Mouse (Mus musculus) spleen, postnatal 14 days (tissue): ENCODE data around the gene Dclk1.

Experiments used
- DNase-seq, 2 experiments: peaks; one replicate each; pipeline ENCODE4 v3.0.0; 2021 to 2022; ENCODE audit warnings: low spot score in 2 of 2

The Dclk1 gene

GRCm38 (mm10) chr3:55333511-55333910 lies 91.3 kb downstream of the Dclk1 start:
- DNase-seq = no peak

GRCm38 (mm10) chr3:55336895-55337294 lies 94.7 kb downstream of the Dclk1 start:
- no peak for DNase-seq

GRCm38 (mm10) chr3:55337671-55338070 lies 95.5 kb downstream of the Dclk1 start:
- DNase-seq = no peak

GRCm38 (mm10) chr3:55342445-55342844 lies 100.3 kb downstream of the Dclk1 start:
- DNase-seq = no peak

- DNase-seq = no peak
Measured at GRCm38 (mm10) chr3:55347371-55348025, 105.3 kb downstream of the Dclk1 start.

- DNase-seq = no peak
Measured at GRCm38 (mm10) chr3:55348026-55348390, 105.8 kb downstream of the Dclk1 start.

GRCm38 (mm10) chr3:55350194-55350593 lies 108.0 kb downstream of the Dclk1 start:
- DNase-seq = no peak

GRCm38 (mm10) chr3:55351281-55352052 lies 109.3 kb downstream of the Dclk1 start:
- DNase-seq = no peak

GRCm38 (mm10) chr3:55352529-55352928 lies 110.4 kb downstream of the Dclk1 start:
- DNase-seq = no peak

GRCm38 (mm10) chr3:55353169-55353568 lies 111.0 kb downstream of the Dclk1 start:
- no peak for DNase-seq

- DNase-seq = no peak
Measured at GRCm38 (mm10) chr3:55353909-55354511, 111.8 kb downstream of the Dclk1 start.

GRCm38 (mm10) chr3:55354765-55355164 lies 112.6 kb downstream of the Dclk1 start:
- DNase-seq = no peak

GRCm38 (mm10) chr3:55358486-55358885 lies 116.3 kb downstream of the Dclk1 start:
- no peak for DNase-seq

- no peak for DNase-seq
Measured at GRCm38 (mm10) chr3:55360836-55361235, 118.7 kb downstream of the Dclk1 start.

GRCm38 (mm10) chr3:55367166-55367565 lies 125.0 kb downstream of the Dclk1 start:
- DNase-seq = no peak

GRCm38 (mm10) chr3:55369156-55369555 lies 127.0 kb downstream of the Dclk1 start:
- no peak for DNase-seq

- DNase-seq = no peak
Measured at GRCm38 (mm10) chr3:55373689-55374088, 131.5 kb downstream of the Dclk1 start.

GRCm38 (mm10) chr3:55378591-55378990 lies 136.4 kb downstream of the Dclk1 start:
- DNase-seq = no peak

GRCm38 (mm10) chr3:55380471-55380870 lies 138.3 kb downstream of the Dclk1 start:
- no peak for DNase-seq

GRCm38 (mm10) chr3:55392605-55393004 lies 150.4 kb downstream of the Dclk1 start:
- DNase-seq = no peak

GRCm38 (mm10) chr3:55393549-55393948 lies 151.4 kb downstream of the Dclk1 start:
- DNase-seq = no peak

GRCm38 (mm10) chr3:55396792-55397191 lies 154.6 kb downstream of the Dclk1 start:
- DNase-seq = no peak
